Mouse (Mus musculus): ENCODE measurements at regions not wholly inside any gene's neighbourhood (a gene's known extent, or its start where the extent isn't known, plus 50 kb on each side); places are given as distances from the start of the nearest gene placed in this dataset.

DNA sequence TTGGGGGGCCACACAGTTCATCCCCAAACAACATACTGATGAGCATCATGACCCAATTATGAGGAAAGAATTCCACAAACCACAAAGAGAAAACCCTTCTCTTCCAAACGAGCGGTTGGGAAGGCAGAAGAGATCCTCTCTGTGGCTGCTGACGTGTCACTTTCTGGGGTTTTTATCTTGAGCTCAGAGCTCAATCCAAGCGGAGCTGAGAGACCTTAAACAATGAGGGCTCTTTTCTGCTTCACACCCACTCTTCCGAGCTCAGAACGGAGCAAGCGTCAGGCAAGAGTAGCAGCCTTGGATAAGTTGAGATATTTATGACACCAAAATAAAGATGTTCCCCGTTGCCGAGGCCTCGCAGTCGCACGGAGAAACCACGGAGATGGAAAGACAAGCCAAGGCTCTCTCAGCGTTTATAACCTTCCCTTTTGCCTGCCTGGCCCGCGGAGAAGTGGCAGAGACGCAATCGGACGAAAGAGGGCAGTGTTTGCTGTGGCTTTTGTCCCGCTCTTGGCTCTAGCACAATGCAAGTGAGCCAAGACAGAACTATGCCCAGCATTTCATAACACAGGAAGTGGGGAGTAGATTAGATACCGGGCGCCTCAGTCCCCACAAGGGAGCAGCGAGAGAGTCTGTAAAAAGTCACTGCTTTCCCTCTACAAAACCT is 100.7 kb downstream of the Chic2 start:
- Histone ChIP-seq H3K36me3 (ENCODE audit: control insufficient read depth, insufficient read depth, low read length) (no peaks in the 10 kb centered on the region), H3K27ac (ENCODE audit: control insufficient read depth, insufficient read depth, low read depth, low read length) (peak overlapping the region; percentile 40), H3K4me3 (ENCODE audit: control insufficient read depth, low read depth, low read length) (peak overlapping the region; percentile 2), H3K4me1 (ENCODE audit: control insufficient read depth, insufficient read depth, low read length) (peaks cover 6% of the 10 kb centered on the region), H3K27me3 (ENCODE audit: control insufficient read depth, insufficient read depth, low read length) (no peaks in the 10 kb centered on the region)
- TF ChIP-seq CTCF (IDR thresholded peaks at IDR 0.05; ENCODE audit: control insufficient read depth, insufficient read depth, insufficient replicate concordance, low read depth, low read length), result peak; percentile 79; the same call in 1 of the 2 replicates
- TF ChIP-seq POLR2A (IDR thresholded peaks at IDR 0.05; ENCODE audit: control insufficient read depth, low read depth, low read length), result no peak

GRCm38 (mm10) chr5:74941426-74941825 is 103.1 kb downstream of the Chic2 start:
- H3K4me1 ChIP-seq (ENCODE audit: control insufficient read depth, insufficient read depth, low read length), result no peaks in the 10 kb centered on the region
- no peaks in the 10 kb centered on the region for H3K36me3 ChIP-seq (ENCODE audit: control insufficient read depth, insufficient read depth, low read length)
- H3K27ac ChIP-seq (ENCODE audit: control insufficient read depth, insufficient read depth, low read depth, low read length), result no peak overlapping the region
- no peaks in the 10 kb centered on the region for H3K27me3 ChIP-seq (ENCODE audit: control insufficient read depth, insufficient read depth, low read length)
- no peak for TF ChIP-seq CTCF (IDR thresholded peaks at IDR 0.05; ENCODE audit: control insufficient read depth, insufficient read depth, insufficient replicate concordance, low read depth, low read length)
- TF ChIP-seq POLR2A (IDR thresholded peaks at IDR 0.05; ENCODE audit: control insufficient read depth, low read depth, low read length), result no peak
- no peak overlapping the region for H3K4me3 ChIP-seq (ENCODE audit: control insufficient read depth, low read depth, low read length)

GRCm38 (mm10) chr5:74937416-74937940 is 107.1 kb downstream of the Chic2 start:
- Histone ChIP-seq H3K36me3 (ENCODE audit: control insufficient read depth, insufficient read depth, low read length) (no peaks in the 10 kb centered on the region), H3K27ac (ENCODE audit: control insufficient read depth, insufficient read depth, low read depth, low read length) (no peak overlapping the region), H3K4me1 (ENCODE audit: control insufficient read depth, insufficient read depth, low read length) (peaks cover 3% of the 10 kb centered on the region), H3K4me3 (ENCODE audit: control insufficient read depth, low read depth, low read length) (no peak overlapping the region), H3K27me3 (ENCODE audit: control insufficient read depth, insufficient read depth, low read length) (no peaks in the 10 kb centered on the region)
- no peak for TF ChIP-seq CTCF (IDR thresholded peaks at IDR 0.05; ENCODE audit: control insufficient read depth, insufficient read depth, insufficient replicate concordance, low read depth, low read length)

- H3K27ac ChIP-seq (ENCODE audit: control insufficient read depth, insufficient read depth, low read depth, low read length), result no peak overlapping the region
- TF ChIP-seq POLR2A (IDR thresholded peaks at IDR 0.05; ENCODE audit: control insufficient read depth, low read depth, low read length) (no peak), CTCF (IDR thresholded peaks at IDR 0.05; ENCODE audit: control insufficient read depth, insufficient read depth, insufficient replicate concordance, low read depth, low read length) (no peak)
- no peak overlapping the region for H3K4me3 ChIP-seq (ENCODE audit: control insufficient read depth, low read depth, low read length)
- H3K27me3 ChIP-seq (ENCODE audit: control insufficient read depth, insufficient read depth, low read length), result no peaks in the 10 kb centered on the region
- peaks cover 7% of the 10 kb centered on the region for H3K4me1 ChIP-seq (ENCODE audit: control insufficient read depth, insufficient read depth, low read length)
- H3K36me3 ChIP-seq (ENCODE audit: control insufficient read depth, insufficient read depth, low read length), result no peaks in the 10 kb centered on the region
These were observed 108.5 kb downstream of the Chic2 start for GRCm38 (mm10) chr5:74936087-74936486.

DNA sequence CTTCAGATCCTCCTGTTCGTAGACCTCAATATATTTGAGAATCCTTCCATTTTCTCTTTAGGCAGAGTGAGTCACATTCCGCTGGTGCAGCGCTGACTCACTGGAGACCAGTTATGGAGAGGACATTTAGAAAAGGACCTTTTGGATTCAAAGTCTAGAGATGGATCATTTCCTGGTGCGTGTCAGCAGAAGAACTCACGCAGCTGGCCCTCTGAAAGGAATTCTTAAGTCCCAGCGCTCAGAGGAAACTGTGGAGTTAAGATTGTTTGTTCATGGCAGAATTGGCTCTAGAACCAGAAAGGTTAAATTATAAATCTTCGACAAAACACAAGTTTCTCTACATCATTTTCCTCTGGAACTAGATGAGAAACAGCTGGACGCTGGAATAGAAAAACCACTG is 108.9 kb downstream of the Chic2 start:
- H3K27me3 ChIP-seq (ENCODE audit: control insufficient read depth, insufficient read depth, low read length), result no peaks in the 10 kb centered on the region
- H3K27ac ChIP-seq (ENCODE audit: control insufficient read depth, insufficient read depth, low read depth, low read length), result no peak overlapping the region
- TF ChIP-seq CTCF (IDR thresholded peaks at IDR 0.05; ENCODE audit: control insufficient read depth, insufficient read depth, insufficient replicate concordance, low read depth, low read length) (no peak), POLR2A (IDR thresholded peaks at IDR 0.05; ENCODE audit: control insufficient read depth, low read depth, low read length) (no peak)
- H3K4me3 ChIP-seq (ENCODE audit: control insufficient read depth, low read depth, low read length), result no peak overlapping the region
- no peaks in the 10 kb centered on the region for H3K36me3 ChIP-seq (ENCODE audit: control insufficient read depth, insufficient read depth, low read length)
- peaks cover 7% of the 10 kb centered on the region for H3K4me1 ChIP-seq (ENCODE audit: control insufficient read depth, insufficient read depth, low read length)

- TF ChIP-seq POLR2A (IDR thresholded peaks at IDR 0.05; ENCODE audit: control insufficient read depth, low read depth, low read length) (no peak), CTCF (IDR thresholded peaks at IDR 0.05; ENCODE audit: control insufficient read depth, insufficient read depth, insufficient replicate concordance, low read depth, low read length) (no peak; the same call in 1 of the 2 replicates)
- H3K27ac ChIP-seq (ENCODE audit: control insufficient read depth, insufficient read depth, low read depth, low read length), result no peak overlapping the region
- H3K4me3 ChIP-seq (ENCODE audit: control insufficient read depth, low read depth, low read length), result no peak overlapping the region
- peaks cover 7% of the 10 kb centered on the region for H3K4me1 ChIP-seq (ENCODE audit: control insufficient read depth, insufficient read depth, low read length)
- no peaks in the 10 kb centered on the region for H3K36me3 ChIP-seq (ENCODE audit: control insufficient read depth, insufficient read depth, low read length)
- H3K27me3 ChIP-seq (ENCODE audit: control insufficient read depth, insufficient read depth, low read length), result no peaks in the 10 kb centered on the region
These were observed 111.3 kb downstream of the Chic2 start for GRCm38 (mm10) chr5:74933276-74933675.

- no peaks in the 10 kb centered on the region for H3K36me3 ChIP-seq (ENCODE audit: control insufficient read depth, insufficient read depth, low read length)
- peaks cover 7% of the 10 kb centered on the region for H3K4me1 ChIP-seq (ENCODE audit: control insufficient read depth, insufficient read depth, low read length)
- peak overlapping the region; percentile 39; the same call in 1 of the 2 replicates for H3K4me3 ChIP-seq (ENCODE audit: control insufficient read depth, low read depth, low read length)
- TF ChIP-seq CTCF (IDR thresholded peaks at IDR 0.05; ENCODE audit: control insufficient read depth, insufficient read depth, insufficient replicate concordance, low read depth, low read length) (no peak), POLR2A (IDR thresholded peaks at IDR 0.05; ENCODE audit: control insufficient read depth, low read depth, low read length) (no peak)
- no peaks in the 10 kb centered on the region for H3K27me3 ChIP-seq (ENCODE audit: control insufficient read depth, insufficient read depth, low read length)
- H3K27ac ChIP-seq (ENCODE audit: control insufficient read depth, insufficient read depth, low read depth, low read length), result no peak overlapping the region
These were observed 112.4 kb downstream of the Chic2 start for GRCm38 (mm10) chr5:74932206-74932605.

Measured in testis, adult 2 months (tissue).